Mouse (Mus musculus) forebrain, embryonic 12.5 days (tissue): Measurements from ENCODE around the gene Hoxd4. TPM values are rescaled to one million over a fixed set of nuclear protein-coding genes. Genes with fewer than 3 reads are reported as not detected.

Experiments
- ATAC-seq: fragments of 200-750 bp; cut with Nextera tagmentation; 2 replicates; pipeline ENCODE4 v1.8.0; 2017; ENCODE audit warnings: moderate TSS enrichment; ENCODE audit not compliant: low FRiP score
- H3K27ac ChIP-seq: fragments of 300-500 bp; sonication (generic); 2 replicates; pipeline ENCODE4 v1.5.1; 2016; ENCODE audit warnings: mild to moderate bottlenecking
- H3K27me3 ChIP-seq: fragments of 300-500 bp; sonication (generic); 2 replicates; pipeline ENCODE4 v1.6.1; 2016; ENCODE audit warnings: mild to moderate bottlenecking
- H3K36me3 ChIP-seq: fragments of 300-500 bp; sonication (generic); replicated peaks from 2 replicates; pipeline ENCODE4 v1.6.1; 2016; ENCODE audit warnings: mild to moderate bottlenecking
- H3K4me1 ChIP-seq: fragments of 300-500 bp; sonication (generic); 2 replicates; pipeline ENCODE4 v1.6.1; 2016
- H3K4me2 ChIP-seq: fragments of 300-500 bp; sonication (generic); 2 replicates; pipeline ENCODE4 v1.6.1; 2016; ENCODE audit warnings: mild to moderate bottlenecking, moderate library complexity
- H3K4me3 ChIP-seq: fragments of 300-500 bp; sonication (generic); replicated peaks from 2 replicates; pipeline ENCODE4 v1.5.1; 2016; ENCODE audit warnings: mild to moderate bottlenecking
- H3K9ac ChIP-seq: fragments of 300-500 bp; sonication (generic); 2 replicates; pipeline ENCODE4 v1.6.1; 2016; ENCODE audit warnings: mild to moderate bottlenecking
- H3K9me3 ChIP-seq: fragments of 300-500 bp; sonication (generic); 2 replicates; pipeline ENCODE4 v1.6.1; 2016
- WGBS: fragments of 180-500 bp; shearing (Covaris S2); methylation state at CpG from one replicate; pipeline ENCODE4 v1.1.7; 2016; 5-methylcytosine and 5-hydroxymethylcytosine counted together
- polyA plus RNA-seq: library from polyadenylated mRNA; unstranded; fragments of >200 nt; fragmentation: Nextera tagmentation; extraction: Ambion mirVana; gene quantifications from 2 replicates; pipeline ENCODE4 v1.2.1, GENCODE M21; 2016

Gene Hoxd4
- not detected in 2 replicates for polyA plus RNA-seq

GRCm38 (mm10) chr2:74711721-74712621 lies at the start of gene Hoxd4, which contains the start of gene Hoxd3:
TSS of gene Hoxd4 (plus strand) at chr2:74711929.
TSS of gene Hoxd3 (plus strand) at chr2:74711927.
- Histone ChIP-seq H3K4me1 (peaks cover 8% of the 10 kb centered on the region), H3K4me2 (peak within 1 kb of the TSS; percentile 33; the same call in 1 of the 2 replicates), H3K27me3 (peaks cover 99% of the 10 kb centered on the region), H3K27ac (no peak within 1 kb of the TSS), H3K36me3 (no peaks in the 10 kb centered on the region), H3K9me3 (no peaks in the 10 kb centered on the region), H3K4me3 (peak within 1 kb of the TSS; percentile 26), H3K9ac (no peak within 1 kb of the TSS; the same call in 1 of the 2 replicates)
- WGBS, result under 1% methylated on average over 59 of the region's 65 CpGs
- no peak for ATAC-seq

- ATAC-seq, result no peak
- peaks cover 11% of the 10 kb centered on the region for H3K4me1 ChIP-seq
- 4% methylated on average over 18 of the region's 18 CpGs for WGBS
Observed at GRCm38 (mm10) chr2:74663291-74663925, 48.3 kb upstream of the Hoxd4 start.

GRCm38 (mm10) chr2:74666411-74666810 lies 45.3 kb upstream of the Hoxd4 start:
- H3K27ac ChIP-seq, result no peak overlapping the region
- ATAC-seq, result no peak
- H3K9me3 ChIP-seq, result no peaks in the 10 kb centered on the region
- H3K36me3 ChIP-seq, result no peaks in the 10 kb centered on the region
- peaks cover 14% of the 10 kb centered on the region for H3K4me1 ChIP-seq
- H3K4me3 ChIP-seq, result no peak overlapping the region
- peaks cover 95% of the 10 kb centered on the region for H3K27me3 ChIP-seq
- no peak overlapping the region for H3K4me2 ChIP-seq
- WGBS, result 1% methylated on average over 7 of the region's 7 CpGs
- H3K9ac ChIP-seq, result no peak overlapping the region

More at GRCm38 (mm10) chr2:74663291-74663925, 48.3 kb upstream of the Hoxd4 start:
- Histone ChIP-seq H3K27me3 (peaks cover 98% of the 10 kb centered on the region), H3K9me3 (no peaks in the 10 kb centered on the region), H3K36me3 (no peaks in the 10 kb centered on the region), H3K4me2 (no peak overlapping the region), H3K4me3 (no peak overlapping the region), H3K9ac (no peak overlapping the region), H3K27ac (no peak overlapping the region)

DNA sequence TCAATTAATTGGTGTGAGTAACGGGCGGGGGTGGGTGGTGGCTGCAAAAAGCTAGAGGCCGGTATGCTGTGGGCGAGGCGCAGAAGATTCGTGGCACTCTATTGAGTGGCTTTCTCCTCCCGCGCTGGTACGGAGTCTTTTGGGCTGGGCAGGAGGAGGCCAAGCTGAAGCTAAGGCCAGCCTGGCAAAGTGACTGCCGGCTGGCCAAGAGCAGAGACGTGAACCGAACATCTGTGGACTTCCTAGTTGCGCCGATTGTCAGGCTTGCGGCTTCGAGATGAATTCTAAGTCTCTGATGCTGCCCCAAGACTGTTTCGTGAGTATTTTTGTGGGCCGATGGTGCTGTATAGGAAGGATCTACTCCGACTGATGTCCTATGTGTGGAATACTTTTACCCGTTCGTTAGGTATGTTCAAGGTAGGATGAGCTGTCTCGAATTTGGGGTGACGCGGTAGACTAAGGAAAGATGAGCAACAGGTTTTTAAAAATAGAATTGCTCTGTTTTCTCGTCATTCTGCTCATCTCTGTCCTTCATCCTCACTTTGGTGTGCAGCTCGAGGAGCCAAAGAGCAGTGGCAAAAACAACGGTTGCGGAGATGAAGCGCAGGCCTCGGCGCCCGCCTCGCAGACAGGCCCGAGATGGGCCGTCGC lies 44.4 kb upstream of the Hoxd4 start:
- 1% methylated on average over 36 of the region's 36 CpGs for WGBS
- Histone ChIP-seq H3K4me2 (no peak overlapping the region), H3K4me3 (peak overlapping the region; percentile 39; the same call in 1 of the 2 replicates), H3K27ac (no peak overlapping the region), H3K9ac (no peak overlapping the region), H3K36me3 (no peaks in the 10 kb centered on the region), H3K9me3 (no peaks in the 10 kb centered on the region), H3K27me3 (peaks cover 95% of the 10 kb centered on the region), H3K4me1 (peaks cover 11% of the 10 kb centered on the region)
- no peak for ATAC-seq

DNA sequence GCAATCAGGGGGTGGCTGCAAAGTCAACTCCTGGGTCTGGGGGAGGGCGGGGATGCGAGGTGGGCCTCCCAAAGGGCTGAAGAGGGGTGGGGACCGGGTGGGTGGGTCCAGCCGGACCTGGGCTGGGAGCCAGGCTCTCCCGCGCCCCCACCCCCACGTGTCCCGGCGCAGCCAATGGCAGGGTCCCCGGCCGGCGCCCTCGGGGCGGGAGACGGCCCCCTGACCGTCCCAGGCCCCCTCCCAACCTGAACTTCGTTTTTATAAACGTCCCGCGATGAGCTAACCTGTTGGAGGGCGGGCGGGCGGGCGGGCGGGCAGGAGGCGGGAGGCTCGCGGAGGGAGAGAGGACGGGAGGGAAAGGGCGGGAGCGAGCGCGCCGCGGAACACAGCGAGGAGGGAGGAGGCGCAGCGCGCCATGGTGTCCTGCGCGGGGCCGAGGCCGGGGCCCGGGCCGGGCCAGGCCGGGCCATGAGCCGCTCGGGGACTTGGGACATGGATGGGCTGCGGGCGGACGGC lies 43.8 kb upstream of the Hoxd4 start, which contains the start of gene Hoxd13:
TSS of gene Hoxd13 (plus strand) at position 469 of the 516 bp plus-strand sequence.
- peaks cover 16% of the 10 kb centered on the region for H3K4me1 ChIP-seq
- H3K9me3 ChIP-seq, result no peaks in the 10 kb centered on the region
- H3K27me3 ChIP-seq, result peaks cover 95% of the 10 kb centered on the region
- peak within 1 kb of the TSS; percentile 58 for H3K4me2 ChIP-seq
- under 1% methylated on average over 19 of the region's 51 CpGs for WGBS
- H3K27ac ChIP-seq, result no peak within 1 kb of the TSS
- peak within 1 kb of the TSS; percentile 42; the same call in 1 of the 2 replicates for H3K9ac ChIP-seq
- no peaks in the 10 kb centered on the region for H3K36me3 ChIP-seq
- ATAC-seq, result peak; percentile 57; the same call in 1 of the 2 replicates
- H3K4me3 ChIP-seq, result peak within 1 kb of the TSS; percentile 39

DNA sequence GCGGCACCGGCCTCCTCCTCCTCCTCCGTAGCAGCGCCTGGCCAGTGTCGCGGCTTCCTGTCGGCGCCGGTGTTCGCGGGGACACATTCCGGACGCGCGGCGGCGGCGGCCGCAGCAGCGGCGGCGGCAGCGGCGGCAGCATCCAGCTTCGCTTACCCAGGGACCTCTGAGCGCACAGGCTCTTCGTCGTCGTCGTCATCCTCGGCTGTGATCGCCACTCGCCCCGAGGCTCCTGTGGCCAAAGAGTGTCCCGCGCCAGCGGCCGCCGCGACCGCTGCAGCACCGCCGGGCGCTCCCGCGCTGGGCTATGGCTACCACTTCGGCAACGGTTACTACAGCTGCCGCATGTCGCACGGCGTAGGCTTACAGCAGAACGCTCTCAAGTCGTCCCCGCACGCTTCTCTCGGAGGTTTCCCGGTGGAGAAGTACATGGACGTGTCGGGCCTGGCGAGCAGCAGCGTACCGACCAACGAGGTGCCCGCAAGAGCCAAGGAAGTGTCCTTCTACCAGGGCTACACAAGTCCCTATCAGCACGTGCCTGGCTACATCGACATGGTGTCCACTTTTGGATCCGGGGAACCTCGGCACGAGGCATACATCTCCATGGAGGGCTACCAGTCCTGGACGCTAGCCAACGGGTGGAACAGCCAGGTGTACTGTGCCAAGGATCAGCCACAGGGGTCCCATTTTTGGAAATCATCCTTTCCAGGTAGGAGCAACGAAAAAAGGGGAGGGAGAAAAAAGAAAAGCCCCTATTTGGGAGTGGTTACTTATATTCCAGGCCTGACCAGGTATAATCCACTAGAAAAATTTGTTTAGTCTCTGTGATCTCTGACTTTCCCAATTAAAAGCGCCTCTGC lies 43.1 kb upstream of the Hoxd4 start:
- peak overlapping the region; percentile 58 for H3K4me2 ChIP-seq
- H3K4me3 ChIP-seq, result peak overlapping the region; percentile 39
- H3K4me1 ChIP-seq, result peaks cover 17% of the 10 kb centered on the region
- H3K36me3 ChIP-seq, result no peaks in the 10 kb centered on the region
- no peak overlapping the region for H3K27ac ChIP-seq
- no peaks in the 10 kb centered on the region for H3K9me3 ChIP-seq
- H3K9ac ChIP-seq, result peak overlapping the region; percentile 42; the same call in 1 of the 2 replicates
- WGBS, result under 1% methylated on average over 66 of the region's 74 CpGs
- ATAC-seq, result 0 out of 2 replicates have a peak, but pooled peaks have one; percentile 55
- H3K27me3 ChIP-seq, result peaks cover 95% of the 10 kb centered on the region

GRCm38 (mm10) chr2:74669230-74669578 lies 42.5 kb upstream of the Hoxd4 start:
- Histone ChIP-seq H3K9ac (no peak overlapping the region), H3K27ac (no peak overlapping the region), H3K27me3 (peaks cover 95% of the 10 kb centered on the region), H3K4me1 (peaks cover 17% of the 10 kb centered on the region), H3K4me3 (no peak overlapping the region), H3K4me2 (no peak overlapping the region), H3K9me3 (no peaks in the 10 kb centered on the region), H3K36me3 (no peaks in the 10 kb centered on the region)
- 1% methylated on average over 3 of the region's 3 CpGs for WGBS
- no peak for ATAC-seq

- H3K4me2 ChIP-seq, result no peak overlapping the region
- no peak overlapping the region for H3K27ac ChIP-seq
- H3K4me3 ChIP-seq, result no peak overlapping the region
- H3K4me1 ChIP-seq, result peaks cover 17% of the 10 kb centered on the region
- no peak for ATAC-seq
- no peak overlapping the region for H3K9ac ChIP-seq
- H3K9me3 ChIP-seq, result no peaks in the 10 kb centered on the region
- H3K36me3 ChIP-seq, result no peaks in the 10 kb centered on the region
- H3K27me3 ChIP-seq, result peaks cover 95% of the 10 kb centered on the region
- WGBS, result 3% methylated on average over 14 of the region's 14 CpGs
Observed at GRCm38 (mm10) chr2:74669650-74670235, 42.0 kb upstream of the Hoxd4 start.

- Histone ChIP-seq H3K4me2 (no peak overlapping the region), H3K9ac (no peak overlapping the region), H3K9me3 (no peaks in the 10 kb centered on the region), H3K36me3 (no peaks in the 10 kb centered on the region), H3K27ac (no peak overlapping the region), H3K4me3 (no peak overlapping the region), H3K27me3 (peaks cover 97% of the 10 kb centered on the region), H3K4me1 (peaks cover 17% of the 10 kb centered on the region)
- ATAC-seq, result no peak
- 2% methylated on average over 3 of the region's 3 CpGs for WGBS
Observed at GRCm38 (mm10) chr2:74670632-74671188, 41.0 kb upstream of the Hoxd4 start.

DNA sequence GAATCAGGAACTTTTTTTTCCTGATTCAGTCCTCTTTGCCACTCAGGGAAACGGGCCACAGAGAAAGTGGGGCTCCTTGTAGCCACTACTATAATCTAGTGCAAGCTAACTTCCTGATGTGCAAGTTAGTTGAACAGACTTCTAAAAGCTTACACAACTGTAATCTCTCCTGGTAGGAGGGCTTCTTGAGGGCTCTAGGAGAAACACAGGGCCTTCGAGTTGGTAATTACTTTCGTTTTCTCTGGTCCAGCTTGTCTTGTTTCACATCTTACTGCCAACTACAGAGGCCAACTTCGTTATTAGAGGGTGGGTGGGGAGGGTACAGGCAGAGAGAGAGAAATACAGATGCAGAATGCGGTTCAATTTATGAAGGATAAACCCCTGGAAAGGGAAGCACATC lies 39.9 kb upstream of the Hoxd4 start:
- ATAC-seq, result no peak
- WGBS, result 5% methylated on average over 5 of the region's 5 CpGs

More for the DNA sequence above, 39.9 kb upstream of the Hoxd4 start:
- Histone ChIP-seq H3K27me3 (peaks cover 97% of the 10 kb centered on the region), H3K9me3 (no peaks in the 10 kb centered on the region), H3K4me1 (peaks cover 17% of the 10 kb centered on the region), H3K9ac (no peak overlapping the region), H3K4me3 (no peak overlapping the region), H3K36me3 (no peaks in the 10 kb centered on the region), H3K27ac (no peak overlapping the region), H3K4me2 (no peak overlapping the region)
